Mouse (Mus musculus) G1E (cell line): ENCODE measurements around the gene Ptgfrn. TPM values are rescaled to one million over a fixed set of nuclear protein-coding genes. Genes with fewer than 3 reads are reported as not detected.

ENCODE experiments used
- ATAC-seq: 2 replicates; pipeline ENCODE4 v1.8.0; 2016; ENCODE audit warnings: mild to moderate bottlenecking; ENCODE audit not compliant: insufficient number of reproducible peaks, poor library complexity, low FRiP score, severe bottlenecking; ENCODE audit errors: extremely low read depth
- DNase-seq: peaks from one replicate; pipeline ENCODE4 v3.0.0; 2012; ENCODE audit warnings: low spot score
- H3K27me3 ChIP-seq: 2 replicates; pipeline ENCODE4 v1.6.1; 2012; ENCODE audit warnings: mild to moderate bottlenecking, low read length, inconsistent platforms; ENCODE audit not compliant: insufficient read depth
- H3K36me3 ChIP-seq: replicated peaks from 2 replicates; pipeline ENCODE3; 2012; ENCODE audit warnings: mild to moderate bottlenecking, inconsistent platforms
- H3K4me1 ChIP-seq: 2 replicates; pipeline ENCODE4 v1.6.1; 2012; ENCODE audit warnings: low read depth, low read length, inconsistent platforms, mixed read lengths; ENCODE audit not compliant: insufficient read depth
- H3K4me3 ChIP-seq: 2 replicates; pipeline ENCODE4 v1.5.1; 2012; ENCODE audit warnings: low read depth, mild to moderate bottlenecking, inconsistent platforms, low read length, moderate library complexity, mixed read lengths
- H3K9me3 ChIP-seq: replicated peaks from 2 replicates; pipeline ENCODE4 v1.6.1; 2012; ENCODE audit warnings: inconsistent platforms
- CTCF ChIP-seq: IDR thresholded peaks from 2 replicates; pipeline ENCODE4 v1.5.1; 2012; ENCODE audit warnings: low read depth, low read length, inconsistent platforms, mixed read lengths
- GATA1 ChIP-seq: IDR thresholded peaks from 2 replicates; pipeline ENCODE4 v1.6.1; 2012; ENCODE audit warnings: borderline replicate concordance, low read length, inconsistent platforms, mixed read lengths
- GATA2 ChIP-seq: IDR thresholded peaks from 2 replicates; pipeline ENCODE4 v1.6.1; 2012; ENCODE audit warnings: low read depth, low read length, inconsistent platforms, borderline replicate concordance
- POLR2AphosphoS5 ChIP-seq: IDR thresholded peaks from 2 replicates; pipeline ENCODE4 v1.6.1; 2012; ENCODE audit warnings: low read depth, low read length, inconsistent platforms; ENCODE audit not compliant: insufficient replicate concordance
- TAL1 ChIP-seq: conservative IDR thresholded peaks from 2 replicates; pipeline ENCODE4 v1.6.1; 2012; ENCODE audit warnings: low read depth, low read length, inconsistent platforms, mixed read lengths
- polyA plus RNA-seq: library from polyadenylated mRNA; stranded (reverse); fragments of >175 nt; gene quantifications from 2 replicates; pipeline ENCODE4 v1.2.3, GENCODE M21; 2012
- total RNA-seq, 2 experiments: library from RNA; stranded (forward) in 1 of 2; stranded (reverse) in 1 of 2; fragments of 200-1000 nt in 1 of 2; fragments of >200 nt in 1 of 2; fragmentation: Nextera tagmentation in 1 of 2; gene quantifications; 2 replicates each; pipeline ENCODE4 v1.2.3; 2014 to 2017

The Ptgfrn gene
- total and polyA plus RNA-seq, 3 experiments = under 0.01 TPM; not detected in 2

- ATAC-seq (no peak), DNase-seq (no peak)
- TF ChIP-seq CTCF (no peak), GATA1 (no peak), TAL1 (no peak), POLR2AphosphoS5 (no peak), GATA2 (no peak)
- H3K4me3 ChIP-seq = no peak overlapping the region
- H3K4me1 ChIP-seq = no peaks in the 10 kb centered on the region
- H3K36me3 ChIP-seq = no peaks in the 10 kb centered on the region
- peaks cover 3% of the 10 kb centered on the region; the same call in 1 of the 2 replicates for H3K27me3 ChIP-seq
- H3K9me3 ChIP-seq = no peaks in the 10 kb centered on the region
Measured at GRCm38 (mm10) chr3:101144366-101144948, 34.4 kb upstream of the Ptgfrn start.

GRCm38 (mm10) chr3:101143465-101143864 is 33.4 kb upstream of the Ptgfrn start:
- H3K4me3 ChIP-seq = no peak overlapping the region
- ATAC-seq (no peak), DNase-seq (no peak)
- TF ChIP-seq CTCF (no peak), GATA1 (no peak), POLR2AphosphoS5 (no peak), GATA2 (no peak), TAL1 (no peak)
- peaks cover 3% of the 10 kb centered on the region; the same call in 1 of the 2 replicates for H3K27me3 ChIP-seq
- H3K9me3 ChIP-seq = no peaks in the 10 kb centered on the region
- H3K36me3 ChIP-seq = no peaks in the 10 kb centered on the region
- no peaks in the 10 kb centered on the region for H3K4me1 ChIP-seq

- DNase-seq (no peak), ATAC-seq (no peak)
- Histone ChIP-seq H3K9me3 (no peaks in the 10 kb centered on the region), H3K4me1 (no peaks in the 10 kb centered on the region), H3K4me3 (no peak overlapping the region), H3K36me3 (no peaks in the 10 kb centered on the region), H3K27me3 (peaks cover 3% of the 10 kb centered on the region; the same call in 1 of the 2 replicates)
- no peak for TF ChIP-seq CTCF
- no peak for TF ChIP-seq POLR2AphosphoS5
- TF ChIP-seq GATA1 = no peak
- no peak for TF ChIP-seq GATA2
- no peak for TF ChIP-seq TAL1
Measured at GRCm38 (mm10) chr3:101141864-101142263, 31.8 kb upstream of the Ptgfrn start.

- no peak for DNase-seq
- H3K4me1 ChIP-seq = no peaks in the 10 kb centered on the region
- H3K9me3 ChIP-seq = no peaks in the 10 kb centered on the region
- TF ChIP-seq GATA1 (no peak), CTCF (no peak), TAL1 (no peak), GATA2 (no peak)
- no peaks in the 10 kb centered on the region for H3K36me3 ChIP-seq
- no peak for ATAC-seq
- H3K4me3 ChIP-seq = no peak overlapping the region
- H3K27me3 ChIP-seq = peaks cover 10% of the 10 kb centered on the region; the same call in 1 of the 2 replicates
Measured at GRCm38 (mm10) chr3:101139958-101140357, 29.9 kb upstream of the Ptgfrn start.

- no peak for TF ChIP-seq GATA2
- TF ChIP-seq CTCF = no peak
- no peak for TF ChIP-seq TAL1
- TF ChIP-seq POLR2AphosphoS5 = no peak
- no peak for TF ChIP-seq GATA1
- Histone ChIP-seq H3K9me3 (no peaks in the 10 kb centered on the region), H3K4me1 (no peaks in the 10 kb centered on the region; the same call in 1 of the 2 replicates), H3K4me3 (no peak overlapping the region), H3K36me3 (no peaks in the 10 kb centered on the region), H3K27me3 (peaks cover 7% of the 10 kb centered on the region; the same call in 1 of the 2 replicates)
- ATAC-seq = no peak
- DNase-seq = no peak
Measured at GRCm38 (mm10) chr3:101136483-101136882, 26.4 kb upstream of the Ptgfrn start.

GRCm38 (mm10) chr3:101134861-101135260 is 24.8 kb upstream of the Ptgfrn start:
- H3K9me3 ChIP-seq = no peaks in the 10 kb centered on the region
- no peaks in the 10 kb centered on the region for H3K36me3 ChIP-seq
- TF ChIP-seq GATA2 = no peak
- TF ChIP-seq CTCF = no peak
- no peak for TF ChIP-seq TAL1
- peaks cover 10% of the 10 kb centered on the region; the same call in 1 of the 2 replicates for H3K27me3 ChIP-seq
- ATAC-seq = no peak
- H3K4me3 ChIP-seq = no peak overlapping the region
- H3K4me1 ChIP-seq = peaks cover 3% of the 10 kb centered on the region
- no peak for DNase-seq
